Mouse (Mus musculus): ENCODE measurements at regions not wholly inside any gene's neighbourhood (a gene's known extent, or its start where the extent isn't known, plus 50 kb on each side); places are given as distances from the start of the nearest gene placed in this dataset.
"Not testable (repeated sequence)": the region's sequence is repeated elsewhere in the genome, so short reads cannot be mapped to it uniquely, and the experiment has no call there.

DNA sequence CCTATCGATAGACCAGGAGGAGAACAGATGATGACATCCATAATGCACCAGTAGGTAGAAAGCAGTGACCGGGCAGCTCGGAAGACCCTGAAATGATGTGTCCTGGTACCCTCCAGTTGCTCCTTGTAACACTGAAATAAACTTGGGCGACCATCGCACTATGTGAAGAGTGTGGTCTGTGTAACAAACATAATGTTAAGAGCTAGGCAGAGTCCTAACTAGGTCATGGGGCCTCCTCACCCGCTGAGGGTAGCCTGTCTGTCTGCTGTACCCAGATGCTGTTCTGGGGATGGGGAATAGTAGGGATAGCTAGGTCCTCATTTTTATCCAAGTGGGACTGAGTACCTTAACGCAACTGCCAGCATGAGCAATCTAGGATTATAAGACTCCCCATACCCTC is 79.8 kb downstream of the Btg1 start:
- Histone ChIP-seq H3K36me3 (ENCODE audit: control insufficient read depth, insufficient read depth, low read length) (no peaks in the 10 kb centered on the region), H3K4me3 (replicated peaks; ENCODE audit: low read depth, low read length) (no peak overlapping the region), H3K4me2 (ENCODE audit: low read length) (no peak overlapping the region), H3K4me1 (ENCODE audit: control insufficient read depth, insufficient read depth, low read length) (no peaks in the 10 kb centered on the region), H3K27ac (replicated peaks; ENCODE audit: low read depth, low read length) (no peak overlapping the region), H3K9ac (replicated peaks; ENCODE audit: low read length) (no peak overlapping the region), H3K27me3 (ENCODE audit: control insufficient read depth, insufficient read depth, low read length) (no peaks in the 10 kb centered on the region), H3K9me3 (ENCODE audit: control insufficient read depth, low read length) (no peaks in the 10 kb centered on the region)
- 94% methylated on average over 7 of the region's 7 CpGs for WGBS
- ATAC-seq (ENCODE audit: low FRiP score, low TSS enrichment) (no peak), DNase-seq (no peak)

DNA sequence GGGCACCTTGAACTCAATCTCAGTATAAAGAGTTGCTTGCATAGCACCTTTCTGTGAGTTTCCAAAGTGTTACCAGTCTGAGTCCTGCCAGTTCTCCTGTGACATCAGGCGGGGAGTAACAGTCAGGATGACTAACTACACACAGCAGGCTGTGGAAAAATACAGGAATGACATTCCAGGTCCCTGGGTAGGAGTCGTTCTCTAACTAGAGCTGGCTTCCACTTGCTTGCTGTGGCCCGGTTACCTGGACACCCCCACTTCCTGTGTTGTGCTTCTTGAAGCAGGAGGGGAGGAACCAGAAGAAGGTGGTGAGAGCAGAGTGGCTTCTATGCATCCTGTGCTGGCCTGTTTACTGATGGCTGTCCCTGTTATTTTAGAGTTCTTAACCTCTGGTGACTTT is 81.0 kb downstream of the Btg1 start:
- H3K4me3 ChIP-seq (replicated peaks; ENCODE audit: low read depth, low read length): no peak overlapping the region
- no peak overlapping the region for H3K4me2 ChIP-seq (ENCODE audit: low read length)
- no peaks in the 10 kb centered on the region for H3K4me1 ChIP-seq (ENCODE audit: control insufficient read depth, insufficient read depth, low read length)
- H3K27ac ChIP-seq (replicated peaks; ENCODE audit: low read depth, low read length): no peak overlapping the region
- DNase-seq (no peak), ATAC-seq (ENCODE audit: low FRiP score, low TSS enrichment) (no peak)
- H3K36me3 ChIP-seq (ENCODE audit: control insufficient read depth, insufficient read depth, low read length): no peaks in the 10 kb centered on the region
- H3K9ac ChIP-seq (replicated peaks; ENCODE audit: low read length): no peak overlapping the region
- no peaks in the 10 kb centered on the region for H3K9me3 ChIP-seq (ENCODE audit: control insufficient read depth, low read length)
- H3K27me3 ChIP-seq (ENCODE audit: control insufficient read depth, insufficient read depth, low read length): no peaks in the 10 kb centered on the region
- WGBS: 80% methylated on average over 3 of the region's 3 CpGs

DNA sequence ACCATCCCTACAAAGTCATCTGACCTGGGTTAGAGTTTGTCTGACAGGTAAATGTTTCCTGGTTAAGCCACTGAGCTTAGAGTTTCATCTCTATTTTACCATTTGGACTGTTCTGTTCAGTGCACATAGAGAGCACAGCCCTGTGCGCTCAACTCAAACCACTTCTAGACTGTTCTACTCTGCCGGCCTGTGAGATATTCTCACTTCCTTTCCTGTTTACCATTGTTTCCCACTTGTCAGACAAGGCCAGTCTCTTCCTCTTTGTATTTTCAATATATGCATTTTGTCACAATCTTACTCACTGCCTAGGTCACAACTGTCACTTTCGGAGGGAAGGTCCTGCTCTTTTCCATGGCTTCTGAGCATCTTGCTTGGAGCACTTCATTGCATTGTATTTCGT is 89.8 kb downstream of the Btg1 start:
- Histone ChIP-seq H3K9me3 (ENCODE audit: control insufficient read depth, low read length) (no peaks in the 10 kb centered on the region), H3K36me3 (ENCODE audit: control insufficient read depth, insufficient read depth, low read length) (no peaks in the 10 kb centered on the region), H3K27me3 (ENCODE audit: control insufficient read depth, insufficient read depth, low read length) (no peaks in the 10 kb centered on the region), H3K9ac (replicated peaks; ENCODE audit: low read length) (no peak overlapping the region), H3K4me3 (replicated peaks; ENCODE audit: low read depth, low read length) (no peak overlapping the region), H3K4me1 (ENCODE audit: control insufficient read depth, insufficient read depth, low read length) (no peaks in the 10 kb centered on the region), H3K4me2 (ENCODE audit: low read length) (no peak overlapping the region), H3K27ac (replicated peaks; ENCODE audit: low read depth, low read length) (no peak overlapping the region)
- no peak for DNase-seq
- 93% methylated on average over 4 of the region's 4 CpGs for WGBS
- no peak for ATAC-seq (ENCODE audit: low FRiP score, low TSS enrichment)

DNA sequence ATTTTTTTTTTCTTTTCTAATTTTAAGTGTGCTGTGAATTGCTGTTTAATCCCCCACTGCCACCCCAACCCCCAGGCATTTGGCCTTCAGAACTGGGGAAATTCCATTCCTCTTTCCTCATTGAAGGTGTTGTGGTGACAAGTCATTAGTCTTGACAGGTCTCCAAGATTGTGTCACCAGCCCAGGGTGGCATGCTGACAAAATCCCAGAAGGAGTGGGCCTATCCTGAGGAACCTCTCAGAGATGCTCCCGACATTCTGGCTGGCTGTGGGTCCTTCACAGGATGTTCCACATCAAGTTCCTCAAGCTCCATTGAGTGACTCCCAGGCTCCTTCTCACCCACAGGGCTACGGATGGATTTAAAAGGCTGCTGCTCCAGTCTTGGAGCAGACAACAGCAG is 91.7 kb downstream of the Btg1 start:
- H3K9me3 ChIP-seq (ENCODE audit: control insufficient read depth, low read length): no peaks in the 10 kb centered on the region
- no peak overlapping the region for H3K4me2 ChIP-seq (ENCODE audit: low read length)
- 92% methylated on average over 2 of the region's 2 CpGs for WGBS
- H3K9ac ChIP-seq (replicated peaks; ENCODE audit: low read length): no peak overlapping the region
- no peaks in the 10 kb centered on the region for H3K36me3 ChIP-seq (ENCODE audit: control insufficient read depth, insufficient read depth, low read length)
- no peaks in the 10 kb centered on the region for H3K27me3 ChIP-seq (ENCODE audit: control insufficient read depth, insufficient read depth, low read length)
- DNase-seq (no peak), ATAC-seq (ENCODE audit: low FRiP score, low TSS enrichment) (no peak)
- no peaks in the 10 kb centered on the region for H3K4me1 ChIP-seq (ENCODE audit: control insufficient read depth, insufficient read depth, low read length)
- H3K4me3 ChIP-seq (replicated peaks; ENCODE audit: low read depth, low read length): no peak overlapping the region
- no peak overlapping the region for H3K27ac ChIP-seq (replicated peaks; ENCODE audit: low read depth, low read length)

DNA sequence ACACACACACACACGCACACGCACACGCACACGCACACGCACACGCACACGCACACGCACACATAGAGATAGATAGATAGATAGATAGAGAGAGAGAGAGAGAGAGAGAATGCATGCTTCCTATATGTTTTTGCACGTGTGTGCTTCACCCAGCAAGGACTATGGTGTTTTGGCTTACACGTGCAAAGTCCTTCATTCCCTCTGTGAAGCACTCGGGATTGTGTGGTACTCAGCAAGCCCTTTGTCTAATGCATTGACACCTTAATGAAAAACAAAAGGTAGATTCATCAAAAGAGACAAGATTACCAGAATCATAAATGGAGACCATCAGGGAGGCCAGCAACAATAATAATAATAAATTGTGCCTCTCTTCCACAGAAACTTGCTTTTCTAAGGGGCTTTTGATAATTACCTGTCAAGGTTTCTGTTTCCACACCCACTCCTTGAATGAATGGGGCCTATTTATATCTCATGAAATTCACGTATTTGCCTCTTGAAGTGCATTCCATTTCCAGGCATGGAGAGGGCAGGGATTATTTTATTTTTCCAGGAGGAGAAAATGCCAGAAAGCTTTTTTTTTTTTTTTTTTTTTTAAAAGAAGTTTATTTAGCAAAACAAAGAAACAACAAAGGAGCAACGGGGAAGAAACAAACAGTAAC is 93.0 kb downstream of the Btg1 start:
- H3K4me1 ChIP-seq (ENCODE audit: control insufficient read depth, insufficient read depth, low read length): no peaks in the 10 kb centered on the region
- H3K4me3 ChIP-seq (replicated peaks; ENCODE audit: low read depth, low read length): no peak overlapping the region
- no peak overlapping the region for H3K27ac ChIP-seq (replicated peaks; ENCODE audit: low read depth, low read length)
- H3K4me2 ChIP-seq (ENCODE audit: low read length): no peak overlapping the region
- DNase-seq (no peak), ATAC-seq (ENCODE audit: low FRiP score, low TSS enrichment) (no peak)
- no peaks in the 10 kb centered on the region for H3K9me3 ChIP-seq (ENCODE audit: control insufficient read depth, low read length)
- WGBS: 94% methylated on average over 13 of the region's 13 CpGs
- no peaks in the 10 kb centered on the region for H3K36me3 ChIP-seq (ENCODE audit: control insufficient read depth, insufficient read depth, low read length)
- H3K9ac ChIP-seq (replicated peaks; ENCODE audit: low read length): no peak overlapping the region
- H3K27me3 ChIP-seq (ENCODE audit: control insufficient read depth, insufficient read depth, low read length): no peaks in the 10 kb centered on the region

DNA sequence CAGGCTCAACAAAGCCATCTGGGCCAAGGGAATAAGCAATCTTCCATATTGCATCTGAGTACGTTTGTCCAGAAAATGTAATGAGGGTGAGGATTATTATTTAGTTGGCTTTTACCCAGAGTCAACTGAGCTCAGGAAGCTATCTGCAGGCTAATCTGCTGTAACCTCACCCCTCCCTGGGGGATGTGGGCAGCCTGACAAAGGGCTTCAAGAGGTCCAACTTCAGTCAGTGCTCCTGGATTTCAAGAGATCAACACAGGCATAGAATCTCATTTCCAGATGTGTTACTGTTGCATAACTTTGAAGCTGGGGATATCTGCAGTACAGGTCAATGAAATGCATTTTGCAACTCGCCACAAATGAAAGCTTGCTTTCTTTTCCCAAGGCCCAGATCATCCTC is 95.2 kb downstream of the Btg1 start:
- H3K27me3 ChIP-seq (ENCODE audit: control insufficient read depth, insufficient read depth, low read length): no peaks in the 10 kb centered on the region
- H3K4me2 ChIP-seq (ENCODE audit: low read length): no peak overlapping the region
- no peak overlapping the region for H3K9ac ChIP-seq (replicated peaks; ENCODE audit: low read length)
- H3K4me1 ChIP-seq (ENCODE audit: control insufficient read depth, insufficient read depth, low read length): no peaks in the 10 kb centered on the region
- no peaks in the 10 kb centered on the region for H3K9me3 ChIP-seq (ENCODE audit: control insufficient read depth, low read length)
- ATAC-seq (ENCODE audit: low FRiP score, low TSS enrichment): no peak
- no peak overlapping the region for H3K4me3 ChIP-seq (replicated peaks; ENCODE audit: low read depth, low read length)
- H3K27ac ChIP-seq (replicated peaks; ENCODE audit: low read depth, low read length): no peak overlapping the region
- DNase-seq: no peak
- 85% methylated on average over 2 of the region's 2 CpGs for WGBS
- H3K36me3 ChIP-seq (ENCODE audit: control insufficient read depth, insufficient read depth, low read length): no peaks in the 10 kb centered on the region

DNA sequence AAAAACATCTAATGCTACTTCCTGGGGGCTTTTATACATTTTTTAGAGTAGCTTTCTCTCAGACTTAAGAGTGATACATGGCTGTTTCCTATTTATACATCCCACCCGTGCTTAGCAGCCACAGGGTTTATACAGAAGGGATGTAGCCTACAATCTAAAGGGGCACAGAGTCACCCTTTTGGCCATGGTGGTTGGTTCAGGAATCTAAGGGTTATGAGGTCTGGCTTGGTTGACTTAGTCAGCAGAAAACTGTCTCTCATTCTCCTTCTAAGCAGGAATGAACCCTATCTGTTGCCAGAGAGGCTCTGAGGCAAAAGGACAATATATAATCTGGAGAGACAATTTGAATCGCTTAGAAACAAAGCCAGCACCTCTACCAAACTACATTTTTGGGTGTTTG is 97.9 kb downstream of the Btg1 start:
- Histone ChIP-seq H3K4me1 (ENCODE audit: control insufficient read depth, insufficient read depth, low read length) (peaks cover 7% of the 10 kb centered on the region; the same call in 1 of the 2 replicates), H3K36me3 (ENCODE audit: control insufficient read depth, insufficient read depth, low read length) (no peaks in the 10 kb centered on the region), H3K4me3 (replicated peaks; ENCODE audit: low read depth, low read length) (no peak overlapping the region), H3K4me2 (ENCODE audit: low read length) (no peak overlapping the region), H3K9me3 (ENCODE audit: control insufficient read depth, low read length) (no peaks in the 10 kb centered on the region), H3K27me3 (ENCODE audit: control insufficient read depth, insufficient read depth, low read length) (no peaks in the 10 kb centered on the region), H3K9ac (replicated peaks; ENCODE audit: low read length) (no peak overlapping the region), H3K27ac (replicated peaks; ENCODE audit: low read depth, low read length) (no peak overlapping the region)
- DNase-seq: no peak
- ATAC-seq (ENCODE audit: low FRiP score, low TSS enrichment): no peak
- WGBS: 82% methylated on average over 2 of the region's 2 CpGs

DNA sequence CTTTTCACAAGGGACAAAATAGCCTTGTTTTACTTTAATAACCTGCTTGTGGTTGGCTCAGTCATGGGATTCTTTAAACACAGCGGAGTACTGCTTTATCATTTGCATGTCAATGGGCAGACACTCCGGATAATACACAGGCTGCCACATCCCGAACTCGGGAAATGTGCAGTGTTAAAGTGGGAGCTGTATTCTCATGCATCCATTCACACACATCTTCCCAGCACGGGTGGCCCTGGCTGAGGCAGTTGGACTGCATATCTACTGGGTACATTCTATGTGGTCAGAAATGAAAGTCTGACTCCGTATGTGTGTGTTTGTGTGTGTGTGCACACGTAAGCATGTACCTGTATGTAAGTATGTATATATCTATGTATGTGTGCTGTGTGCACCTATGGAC is 100.5 kb downstream of the Btg1 start:
- 31% methylated on average over 7 of the region's 7 CpGs for WGBS
- Histone ChIP-seq H3K36me3 (ENCODE audit: control insufficient read depth, insufficient read depth, low read length) (no peaks in the 10 kb centered on the region), H3K9me3 (ENCODE audit: control insufficient read depth, low read length) (no peaks in the 10 kb centered on the region), H3K27me3 (ENCODE audit: control insufficient read depth, insufficient read depth, low read length) (no peaks in the 10 kb centered on the region), H3K4me3 (replicated peaks; ENCODE audit: low read depth, low read length) (no peak overlapping the region), H3K27ac (replicated peaks; ENCODE audit: low read depth, low read length) (no peak overlapping the region), H3K9ac (replicated peaks; ENCODE audit: low read length) (no peak overlapping the region), H3K4me2 (ENCODE audit: low read length) (no peak overlapping the region), H3K4me1 (ENCODE audit: control insufficient read depth, insufficient read depth, low read length) (peaks cover 19% of the 10 kb centered on the region)
- peak; percentile 24 for DNase-seq
- peak; percentile 41; the same call in 1 of the 2 replicates for ATAC-seq (ENCODE audit: low FRiP score, low TSS enrichment)

DNA sequence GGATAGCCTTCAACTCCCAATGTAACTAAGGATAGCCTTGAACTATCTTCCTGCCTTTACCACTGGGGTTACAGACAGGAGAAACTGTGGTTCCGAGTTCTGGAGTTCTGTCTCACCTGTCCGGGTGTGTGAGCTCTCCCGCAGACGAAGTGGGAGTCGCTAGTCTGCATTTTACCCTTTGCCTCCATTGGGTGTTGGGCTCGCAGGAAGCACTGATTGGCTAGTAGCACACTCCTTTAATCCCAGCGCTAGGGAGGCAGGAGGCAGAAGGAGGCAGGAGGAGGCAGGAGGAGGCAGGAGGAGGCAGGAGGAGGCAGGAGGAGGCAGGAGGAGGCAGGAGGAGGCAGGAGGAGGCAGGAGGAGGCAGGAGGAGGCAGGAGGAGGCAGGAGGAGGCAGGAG is 101.9 kb downstream of the Btg1 start:
- H3K36me3 ChIP-seq (ENCODE audit: control insufficient read depth, insufficient read depth, low read length); H3K9me3 ChIP-seq (ENCODE audit: control insufficient read depth, low read length); H3K9ac ChIP-seq (replicated peaks; ENCODE audit: low read length); ATAC-seq (ENCODE audit: low FRiP score, low TSS enrichment); H3K27me3 ChIP-seq (ENCODE audit: control insufficient read depth, insufficient read depth, low read length); H3K4me3 ChIP-seq (replicated peaks; ENCODE audit: low read depth, low read length); H3K27ac ChIP-seq (replicated peaks; ENCODE audit: low read depth, low read length); DNase-seq; H3K4me2 ChIP-seq (ENCODE audit: low read length): not testable (repeated sequence)
- WGBS: 94% methylated on average over 7 of the region's 7 CpGs
- peaks cover 21% of the 10 kb centered on the region for H3K4me1 ChIP-seq (ENCODE audit: control insufficient read depth, insufficient read depth, low read length)
